ENCODE assay signal across 8 mouse cellular contexts in the genomic region with DNA sequence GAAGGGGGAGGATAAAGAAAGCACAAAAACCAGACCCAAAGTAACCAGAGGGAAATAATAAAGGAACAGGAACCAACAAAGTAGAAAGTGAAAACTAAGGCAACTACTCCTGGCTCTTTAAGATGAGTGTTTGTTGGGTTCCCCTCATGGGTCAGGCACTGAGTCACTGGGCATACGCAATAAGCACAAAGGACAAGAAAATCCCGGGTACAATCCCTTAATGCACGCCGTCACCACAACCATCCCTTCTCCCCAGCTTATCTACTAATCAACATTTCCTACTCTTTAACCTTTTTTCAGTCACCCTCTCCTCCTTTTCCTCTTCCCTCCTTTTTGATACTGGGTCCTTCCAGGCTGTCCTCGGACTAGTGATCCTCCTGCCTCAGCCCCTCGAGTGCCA. TPM values are rescaled to one million over a fixed set of nuclear protein-coding genes. Genes with fewer than 3 reads are reported as not detected.
DNase-seq lines count a peak whose midpoint lies in the region; ATAC-seq and TF ChIP-seq lines count a peak whose summit lies in the region.

No protein-coding gene starts in this region.

- ATAC-seq in intestine, embryonic 14.5 days (replicated peaks; ENCODE audit: low FRiP score, low TSS enrichment, low read depth): no peak
- ATAC-seq in monocyte, adult 5-6 weeks (replicated peaks; ENCODE audit: insufficient number of reproducible peaks, low FRiP score, low TSS enrichment, poor library complexity, severe bottlenecking): peak; percentile 27; the same call in 1 of the 2 replicates

- peak overlapping the region; percentile 79 for H3K4me2 ChIP-seq in intestine, embryonic 14.5 days (ENCODE audit: low read length)

- H3K4me3 ChIP-seq in left cerebral cortex, adult 2 months: peak overlapping the region; percentile 75; the same call in 1 of the 2 replicates
- H3K4me3 ChIP-seq in embryonic facial prominence, embryonic 10.5 days: peak overlapping the region; percentile 81
- no peak overlapping the region for H3K4me3 ChIP-seq in intestine, embryonic 14.5 days (ENCODE audit: low read depth, low read length)

- TF ChIP-seq CTCF in left cerebral cortex, adult 2 months (IDR thresholded peaks at IDR 0.05): no peak

- intact Hi-C loops in left cerebral cortex, adult 2 months (cut with DNase I): no loop called here

- no peak overlapping the region for H3K27ac ChIP-seq in left cerebral cortex, adult 2 months
- H3K27ac ChIP-seq in embryonic facial prominence, embryonic 10.5 days (replicated peaks): no peak overlapping the region
- H3K27ac ChIP-seq in intestine, embryonic 14.5 days (ENCODE audit: low read depth): no peak overlapping the region

- no peak overlapping the region for H3K9ac ChIP-seq in intestine, embryonic 14.5 days (ENCODE audit: low read length)

- H3K4me1 ChIP-seq in embryonic facial prominence, embryonic 10.5 days: peaks cover 24% of the 10 kb centered on the region
- H3K4me1 ChIP-seq in intestine, embryonic 14.5 days (replicated peaks; ENCODE audit: control insufficient read depth, insufficient read depth, low read length): peaks cover 11% of the 10 kb centered on the region

- no peaks in the 10 kb centered on the region for H3K9me3 ChIP-seq in embryonic facial prominence, embryonic 10.5 days
- H3K9me3 ChIP-seq in intestine, embryonic 14.5 days (ENCODE audit: control insufficient read depth, low read length): no peaks in the 10 kb centered on the region

- H3K27me3 ChIP-seq in embryonic facial prominence, embryonic 10.5 days (replicated peaks; ENCODE audit: low read depth, poor library complexity, severe bottlenecking): no peaks in the 10 kb centered on the region
- H3K27me3 ChIP-seq in intestine, embryonic 14.5 days (replicated peaks; ENCODE audit: control insufficient read depth, insufficient read depth, low read length): no peaks in the 10 kb centered on the region

- peaks cover 28% of the 10 kb centered on the region for H3K36me3 ChIP-seq in embryonic facial prominence, embryonic 10.5 days (replicated peaks)
- H3K36me3 ChIP-seq in intestine, embryonic 14.5 days (ENCODE audit: control insufficient read depth, insufficient read depth, low read length): peaks cover 14% of the 10 kb centered on the region

- 89% methylated on average over 6 of the region's 6 CpGs for WGBS in embryonic facial prominence, embryonic 10.5 days
- WGBS in intestine, embryonic 14.5 days: 86% methylated on average over 6 of the region's 6 CpGs

- no peak for DNase-seq in left cerebral cortex, adult 2 months (ENCODE audit: extremely low spot score in 1 of 2, low spot score in 2 of 2)
- DNase-seq in left cerebral cortex, adult 8-10 months (ENCODE audit: low spot score in 2 of 2): no peak
- no peak for DNase-seq in embryonic facial prominence, embryonic 10.5 days (ENCODE audit: low spot score)
- no peak for DNase-seq in intestine, embryonic 14.5 days (ENCODE audit: low spot score)
- no peak for DNase-seq in urinary bladder, adult 2 months (ENCODE audit: low spot score)
- DNase-seq in left cerebral cortex, adult 18-20 months (ENCODE audit: low spot score in 2 of 2): no peak
- no peak for DNase-seq in thymus, postnatal 10 days (ENCODE audit: low spot score in 2 of 2)

RNA-seq across cellular contexts. Expression of gene Sirt2, which starts 1.3 kb away (rescaled TPM):
- 100 to 1,000 TPM; 119 to 122 TPM for total RNA-seq in left cerebral cortex, adult 2 months (2021)
- 100 to 1,000 TPM; 132 to 145 (median 141) TPM for total RNA-seq in left cerebral cortex, adult 8-10 months (2022)
- 64.4 and 64.8 TPM in 2 replicates for polyA plus RNA-seq in embryonic facial prominence, embryonic 10.5 days (2016; fragmentation: Nextera tagmentation; extraction: Ambion mirVana)
- 56.8 and 60.1 TPM in 2 replicates for polyA plus RNA-seq in intestine, embryonic 14.5 days (2014; fragmentation: Nextera tagmentation; extraction: Ambion mirVana)
- total RNA-seq in monocyte, adult 5-6 weeks (2017): 32.9 to 55.7 TPM (median 54.2 TPM) in 3 replicates
- 84.7 and 100 TPM in 2 replicates for polyA plus RNA-seq in urinary bladder, adult 2 months (2012; rRNA removed)
- total RNA-seq in left cerebral cortex, adult 18-20 months (2021): 100 to 1,000 TPM; 120 to 122 TPM

RNA-seq across cellular contexts. Expression of gene Nfkbib, which starts 2.1 kb away (rescaled TPM):
- total RNA-seq in left cerebral cortex, adult 2 months (2021): 10 to 100 TPM; 34.8 to 36.8 TPM
- 10 to 100 TPM; 32.2 to 34.7 (median 33.3) TPM for total RNA-seq in left cerebral cortex, adult 8-10 months (2022)
- 55.1 and 55.5 TPM in 2 replicates for polyA plus RNA-seq in embryonic facial prominence, embryonic 10.5 days (2016; fragmentation: Nextera tagmentation; extraction: Ambion mirVana)
- polyA plus RNA-seq in intestine, embryonic 14.5 days (2014; fragmentation: Nextera tagmentation; extraction: Ambion mirVana): 38.7 and 41.8 TPM in 2 replicates
- 25.0 to 46.0 TPM (median 30.1 TPM) in 3 replicates for total RNA-seq in monocyte, adult 5-6 weeks (2017)
- 16.4 and 18.6 TPM in 2 replicates for polyA plus RNA-seq in urinary bladder, adult 2 months (2012; rRNA removed)
- 10 to 100 TPM; 35.0 to 38.6 TPM for total RNA-seq in left cerebral cortex, adult 18-20 months (2021)

RNA-seq across cellular contexts. Expression of gene Ccer2, which starts 9.2 kb away (rescaled TPM):
- 1 to 10 TPM; 1.0 to 1.9 TPM for total RNA-seq in left cerebral cortex, adult 2 months (2021)
- total RNA-seq in left cerebral cortex, adult 8-10 months (2022): 1 to 10 TPM; 1.7 to 2.8 (median 2.4) TPM
- polyA plus RNA-seq in embryonic facial prominence, embryonic 10.5 days (2016; fragmentation: Nextera tagmentation; extraction: Ambion mirVana): 0.49 and 2.1 TPM in 2 replicates
- not detected in 2 replicates for polyA plus RNA-seq in intestine, embryonic 14.5 days (2014; fragmentation: Nextera tagmentation; extraction: Ambion mirVana)
- not detected in 3 replicates for total RNA-seq in monocyte, adult 5-6 weeks (2017)
- polyA plus RNA-seq in urinary bladder, adult 2 months (2012; rRNA removed): 0.06 TPM in 1 of 2 replicates, not detected in the other
- total RNA-seq in left cerebral cortex, adult 18-20 months (2021): 1 to 10 TPM; 1.1 to 2.9 TPM

RNA-seq across cellular contexts. Expression of gene Sars2, which starts 23.4 kb away (rescaled TPM):
- 10 to 100 TPM; 13.0 to 13.9 TPM for total RNA-seq in left cerebral cortex, adult 2 months (2021)
- 10 to 100 TPM; 11.5 to 15.7 (median 13.9) TPM for total RNA-seq in left cerebral cortex, adult 8-10 months (2022)
- polyA plus RNA-seq in embryonic facial prominence, embryonic 10.5 days (2016; fragmentation: Nextera tagmentation; extraction: Ambion mirVana): 40.3 and 44.6 TPM in 2 replicates
- polyA plus RNA-seq in intestine, embryonic 14.5 days (2014; fragmentation: Nextera tagmentation; extraction: Ambion mirVana): 27.1 and 30.2 TPM in 2 replicates
- total RNA-seq in monocyte, adult 5-6 weeks (2017): 2.7 to 8.8 TPM (median 3.8 TPM) in 3 replicates
- 9.9 and 10.6 TPM in 2 replicates for polyA plus RNA-seq in urinary bladder, adult 2 months (2012; rRNA removed)
- total RNA-seq in left cerebral cortex, adult 18-20 months (2021): 10 to 100 TPM; 11.0 to 11.6 TPM

RNA-seq across cellular contexts. Expression of gene Rinl, which starts 23.6 kb away (rescaled TPM):
- 1 to 10 TPM; 2.7 to 3.1 TPM for total RNA-seq in left cerebral cortex, adult 2 months (2021)
- total RNA-seq in left cerebral cortex, adult 8-10 months (2022): 1 to 10 TPM; 2.0 to 4.9 (median 4.1) TPM
- 2.2 and 2.8 TPM in 2 replicates for polyA plus RNA-seq in embryonic facial prominence, embryonic 10.5 days (2016; fragmentation: Nextera tagmentation; extraction: Ambion mirVana)
- 3.5 and 4.3 TPM in 2 replicates for polyA plus RNA-seq in intestine, embryonic 14.5 days (2014; fragmentation: Nextera tagmentation; extraction: Ambion mirVana)
- 57.3 to 157 TPM (median 67.9 TPM) in 3 replicates for total RNA-seq in monocyte, adult 5-6 weeks (2017)
- polyA plus RNA-seq in urinary bladder, adult 2 months (2012; rRNA removed): 2.6 and 4.1 TPM in 2 replicates
- 1 to 10 TPM; 2.1 to 3.9 TPM for total RNA-seq in left cerebral cortex, adult 18-20 months (2021)
